Mouse (Mus musculus): Measurements from ENCODE around the gene Mmd.
A peak's percentile ranks its signal among the peaks of the same experiment; 100 is the strongest.

Gene Mmd

GRCm38 (mm10) chr11:90284623-90285022 lies 35.4 kb downstream of the Mmd start:
- no peak for DNase-seq

DNA sequence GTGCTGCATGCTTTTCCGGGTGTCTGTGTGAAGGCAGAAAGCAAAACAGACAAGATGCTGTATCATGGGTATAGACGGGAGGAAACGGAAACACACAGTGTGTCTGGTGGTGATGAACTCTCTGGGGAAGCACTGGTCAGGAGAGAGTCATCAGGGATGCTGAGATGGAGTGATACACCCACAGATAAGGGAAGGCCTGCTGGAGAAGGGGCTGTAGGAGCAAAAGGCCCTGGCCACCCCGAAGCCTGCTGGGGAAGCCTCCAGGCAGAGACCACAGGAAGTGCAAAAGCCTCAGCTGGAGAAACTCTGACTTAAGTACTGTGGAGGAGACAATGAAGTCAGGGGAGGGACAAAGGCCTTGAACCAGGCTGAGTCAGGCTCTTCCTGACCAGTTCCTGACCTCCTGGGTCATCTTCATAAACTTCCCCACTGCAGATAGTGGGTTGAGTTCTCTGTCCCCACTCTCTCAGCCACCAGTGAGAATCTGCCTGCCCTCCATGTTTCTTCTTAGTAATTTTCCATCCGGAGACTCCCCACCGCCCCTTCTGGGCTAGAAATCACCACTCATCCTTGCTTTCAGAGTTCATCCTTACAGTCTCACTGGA lies 37.4 kb downstream of the Mmd start:
- DNase-seq, result no peak

- peak; percentile 55 for DNase-seq
Observed at GRCm38 (mm10) chr11:90291156-90291555, 41.9 kb downstream of the Mmd start.

DNA sequence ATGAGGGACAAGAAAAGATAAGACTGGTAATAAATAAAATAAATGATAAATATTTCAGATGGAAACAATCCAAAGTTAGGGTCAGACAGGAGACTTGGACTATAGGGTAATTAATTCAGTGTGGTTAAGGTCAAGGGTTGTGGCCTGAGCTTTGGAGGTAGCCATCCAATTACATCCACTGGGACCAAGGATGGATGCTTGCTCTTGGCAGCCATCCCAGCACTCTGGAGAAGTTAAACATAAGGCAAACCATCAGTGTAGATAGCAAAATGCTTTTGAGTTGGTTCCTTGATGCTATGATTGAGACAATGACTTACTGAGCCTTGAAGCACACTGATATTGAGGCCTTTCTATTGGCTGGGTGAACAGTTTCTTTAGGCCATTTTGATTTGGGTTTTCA lies 43.5 kb downstream of the Mmd start:
- peak; percentile 79 for DNase-seq

DNA sequence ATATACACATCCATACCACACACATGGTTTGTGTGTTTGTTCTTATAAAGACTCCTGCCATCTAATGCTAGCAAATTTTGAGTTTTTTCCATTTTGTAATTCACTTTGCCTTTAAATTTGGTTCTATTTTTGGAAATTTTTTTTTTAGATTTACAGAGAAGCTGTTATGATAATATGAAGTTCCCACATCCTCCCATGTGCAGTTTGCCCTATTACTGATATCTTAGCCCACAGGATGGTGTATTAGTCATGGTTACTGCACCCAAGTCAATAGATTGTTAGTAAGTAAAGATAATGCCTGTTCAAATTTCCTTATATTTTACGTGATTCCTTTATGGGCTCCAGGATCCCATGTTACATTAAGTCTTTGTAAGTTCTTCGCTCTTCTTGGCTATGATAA lies 45.4 kb downstream of the Mmd start:
- DNase-seq, result no peak

DNA sequence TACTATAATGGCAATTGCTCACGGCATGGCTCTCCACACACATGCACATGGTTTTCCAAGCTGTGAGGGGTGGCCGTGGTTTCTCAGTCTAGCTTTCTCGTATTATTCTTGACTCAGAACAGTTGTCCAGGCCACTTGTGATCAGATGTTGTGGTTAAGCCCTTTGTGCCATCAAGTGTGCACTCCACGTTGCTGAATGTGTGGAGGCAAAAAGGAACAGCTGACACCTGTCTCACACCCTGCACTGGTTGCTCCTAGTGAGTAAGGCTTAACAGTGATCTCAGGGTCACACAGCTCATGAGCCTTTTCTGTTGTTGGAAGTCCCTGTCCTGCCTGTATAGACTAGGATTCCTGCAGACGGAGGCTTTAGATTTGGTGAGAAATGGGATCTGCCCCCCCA lies 56.8 kb downstream of the Mmd start:
- no peak for DNase-seq

- DNase-seq, result peak; percentile 91
Observed at GRCm38 (mm10) chr11:90306993-90307392, 57.7 kb downstream of the Mmd start.

- DNase-seq, result no peak
Observed at GRCm38 (mm10) chr11:90314606-90315005, 65.3 kb downstream of the Mmd start.

GRCm38 (mm10) chr11:90317482-90317881 lies 68.2 kb downstream of the Mmd start:
- DNase-seq, result no peak

DNA sequence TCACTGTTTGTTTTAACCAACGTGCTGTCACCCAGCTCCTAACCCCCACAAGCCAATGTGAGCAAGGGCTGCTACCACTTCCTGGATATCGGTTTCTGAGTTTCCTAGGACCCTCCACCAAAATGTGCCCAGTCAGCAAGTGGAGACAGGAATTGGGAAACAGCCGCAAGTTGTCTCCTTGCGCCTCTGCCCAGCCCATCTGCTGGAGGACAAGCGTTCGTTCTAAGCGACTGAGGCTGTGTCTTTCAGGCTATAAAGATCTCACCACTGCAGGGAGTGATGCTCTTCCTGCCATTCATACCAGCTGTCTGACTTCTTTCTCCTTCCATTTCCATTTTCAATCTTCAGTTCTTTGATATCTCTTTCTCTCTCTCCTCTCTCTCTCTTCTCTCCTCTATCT lies 71.7 kb downstream of the Mmd start:
- no peak for DNase-seq

DNA sequence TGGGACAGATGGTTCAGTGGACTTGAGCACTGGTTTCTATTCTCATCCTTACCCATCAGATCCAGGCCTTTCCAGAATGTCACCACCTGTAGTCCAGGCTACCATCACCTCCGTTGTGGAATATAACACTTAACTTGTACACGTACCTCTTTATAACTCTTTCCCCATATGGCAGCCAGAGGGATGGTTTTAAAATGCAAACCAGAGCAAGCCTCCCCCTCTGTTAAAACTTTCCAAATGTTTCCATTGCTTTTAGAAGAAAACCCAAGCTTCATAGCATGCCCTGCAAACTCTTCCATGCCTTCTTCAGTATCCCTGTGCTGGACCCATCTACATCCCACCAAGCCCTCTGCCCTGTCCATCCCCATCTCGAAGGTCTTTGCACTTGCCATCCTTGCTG lies 75.3 kb downstream of the Mmd start:
- DNase-seq, result no peak

DNA sequence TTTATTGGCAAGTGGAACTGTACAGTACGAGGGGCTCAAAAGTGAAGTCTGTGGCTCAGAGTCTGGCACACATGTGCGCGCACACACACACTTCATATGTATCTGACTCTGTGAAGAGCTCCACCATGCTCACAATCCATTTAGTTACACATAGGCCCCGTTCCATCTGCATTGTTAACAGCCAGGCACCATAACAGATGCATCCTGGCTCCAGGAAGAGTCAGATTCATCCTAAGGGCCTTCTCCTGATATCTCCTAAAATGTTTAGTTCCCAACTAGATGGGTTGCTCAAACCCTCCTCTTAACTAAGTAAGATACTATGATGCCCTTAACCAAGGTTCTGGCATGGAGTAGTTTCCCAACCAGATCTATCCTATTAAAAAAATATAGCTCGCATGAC lies 76.9 kb downstream of the Mmd start:
- DNase-seq, result peak; percentile 85

GRCm38 (mm10) chr11:90326836-90327235 lies 77.6 kb downstream of the Mmd start:
- DNase-seq, result peak; percentile 98
